Mouse (Mus musculus) spleen, adult 10 weeks (tissue): ENCODE data around the gene Olfr703. TPM values are rescaled to one million over a fixed set of nuclear protein-coding genes. Genes with fewer than 3 reads are reported as not detected.

ENCODE experiments used
- polyA plus RNA-seq: library from polyadenylated mRNA; stranded (reverse); fragments of 350-450 nt; fragmentation: Illumina TruSeq; extraction: RNeasy Lipid Tissue Mini Kit (QIAGEN cat#74804); gene quantifications from one replicate; pipeline ENCODE4 v1.2.3, GENCODE M21; 2015; ENCODE audit warnings: low replicate concordance; ENCODE audit not compliant: insufficient read depth

Gene Olfr703
- polyA plus RNA-seq, result not detected

GRCm38 (mm10) chr7:106843060-106843459 lies at the start of gene Olfr703:
Olfr703 (plus strand) TSS chr7:106843360.

GRCm38 (mm10) chr7:106808734-106809133 lies 34.4 kb upstream of the Olfr703 start, which contains the start of gene Olfr700:
Olfr700 (minus strand) TSS chr7:106808834.

GRCm38 (mm10) chr7:106813829-106814228 lies 29.3 kb upstream of the Olfr703 start, which contains the start of gene Olfr701:
Olfr701 (plus strand) TSS chr7:106814129.

GRCm38 (mm10) chr7:106833793-106834192 lies 9.4 kb upstream of the Olfr703 start, which contains the start of gene Olfr702:
Olfr702 (minus strand) TSS chr7:106833893.

GRCm38 (mm10) chr7:106862885-106863284 lies 19.7 kb downstream of the Olfr703 start, which contains the start of gene Olfr704:
Olfr704 (plus strand) TSS chr7:106863185.

GRCm38 (mm10) chr7:106876791-106877190 lies 33.6 kb downstream of the Olfr703 start, which contains the start of gene Olfr705:
Olfr705 (minus strand) TSS chr7:106876891.

GRCm38 (mm10) chr7:106888062-106888461 lies 44.9 kb downstream of the Olfr703 start, which contains the start of gene Olfr706:
Olfr706 (minus strand) TSS chr7:106888162.

Other genes with a start within 250 kb of the Olfr703 start
- gene Olfr693, start 162.8 kb upstream of the Olfr703 start, polyA plus RNA-seq, result not detected
- gene Olfr694, start 151.5 kb upstream of the Olfr703 start, polyA plus RNA-seq, result not detected
- gene Olfr695, start 127.0 kb upstream of the Olfr703 start, polyA plus RNA-seq, result not detected
- not detected for gene Olfr697, start 100.9 kb upstream of the Olfr703 start, polyA plus RNA-seq
- gene Olfr698, start 88.0 kb upstream of the Olfr703 start, polyA plus RNA-seq, result not detected
- gene Olfr699, start 50.2 kb upstream of the Olfr703 start, polyA plus RNA-seq, result not detected
- gene Olfr700, start 34.5 kb upstream of the Olfr703 start, polyA plus RNA-seq, result not detected
- not detected for gene Olfr701, start 29.2 kb upstream of the Olfr703 start, polyA plus RNA-seq
- not detected for gene Olfr702, start 9.5 kb upstream of the Olfr703 start, polyA plus RNA-seq
- gene Olfr704, start 19.8 kb downstream of the Olfr703 start, polyA plus RNA-seq, result not detected
- not detected for gene Olfr705, start 33.5 kb downstream of the Olfr703 start, polyA plus RNA-seq
- not detected for gene Olfr706, start 44.8 kb downstream of the Olfr703 start, polyA plus RNA-seq
- gene Olfr707, start 57.9 kb downstream of the Olfr703 start, polyA plus RNA-seq, result not detected
- not detected for gene Olfr1532-ps1, start 64.6 kb downstream of the Olfr703 start, polyA plus RNA-seq
- not detected for gene Olfr709-ps1, start 88.9 kb downstream of the Olfr703 start, polyA plus RNA-seq
- gene Olfr710, start 105.0 kb downstream of the Olfr703 start, polyA plus RNA-seq, result not detected
- gene Olfr6, start 120.6 kb downstream of the Olfr703 start, polyA plus RNA-seq, result not detected
- not detected for gene Olfr711, start 132.1 kb downstream of the Olfr703 start, polyA plus RNA-seq
- gene Olfr2, start 162.7 kb downstream of the Olfr703 start, polyA plus RNA-seq, result not detected
- not detected for gene Olfr713, start 187.8 kb downstream of the Olfr703 start, polyA plus RNA-seq
- not detected for gene Olfr714, start 227.6 kb downstream of the Olfr703 start, polyA plus RNA-seq
- gene Olfr17, start 249.9 kb downstream of the Olfr703 start, polyA plus RNA-seq, result not detected